Mouse (Mus musculus): ENCODE results near the gene Bbx. TPM values are rescaled to one million over a fixed set of nuclear protein-coding genes. Genes with fewer than 3 reads are reported as not detected.

Gene Bbx
- polyA plus RNA-seq, 1 experiment = 0.89 TPM

DNA sequence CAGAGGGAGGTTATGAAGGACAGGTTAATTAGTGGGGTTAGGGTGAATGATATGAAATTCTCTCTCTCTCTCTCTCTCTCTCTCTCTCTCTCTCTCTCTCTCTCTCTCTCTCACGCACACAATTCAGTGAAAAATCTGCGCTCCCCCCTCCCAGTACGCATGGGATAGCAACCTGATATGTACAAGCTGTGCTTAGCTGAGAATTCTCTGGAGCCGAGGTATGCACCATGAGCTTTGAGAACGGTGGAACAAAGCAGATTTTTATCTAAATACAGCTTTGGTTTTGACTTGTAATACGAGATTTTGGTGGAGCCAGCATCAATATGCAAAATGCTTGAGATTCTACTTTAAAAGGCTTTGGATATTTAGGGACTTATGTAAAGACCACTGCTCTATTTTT, 243.1 kb downstream of the Bbx start:
- H3K36me3 ChIP-seq (replicated peaks; ENCODE audit: low read length) = peaks cover 18% of the 10 kb centered on the region
- H3K4me1 ChIP-seq = peaks cover 13% of the 10 kb centered on the region
- H3K9me3 ChIP-seq = no peaks in the 10 kb centered on the region
- H3K4me3 ChIP-seq (replicated peaks) = no peak overlapping the region
- H3K27me3 ChIP-seq (replicated peaks) = no peaks in the 10 kb centered on the region
- TF ChIP-seq GATA1 (IDR thresholded peaks at IDR 0.05; ENCODE audit: borderline replicate concordance, low read length) = no peak
- TF ChIP-seq FLI1 (IDR thresholded peaks at IDR 0.05; ENCODE audit: low read length) = no peak

DNA sequence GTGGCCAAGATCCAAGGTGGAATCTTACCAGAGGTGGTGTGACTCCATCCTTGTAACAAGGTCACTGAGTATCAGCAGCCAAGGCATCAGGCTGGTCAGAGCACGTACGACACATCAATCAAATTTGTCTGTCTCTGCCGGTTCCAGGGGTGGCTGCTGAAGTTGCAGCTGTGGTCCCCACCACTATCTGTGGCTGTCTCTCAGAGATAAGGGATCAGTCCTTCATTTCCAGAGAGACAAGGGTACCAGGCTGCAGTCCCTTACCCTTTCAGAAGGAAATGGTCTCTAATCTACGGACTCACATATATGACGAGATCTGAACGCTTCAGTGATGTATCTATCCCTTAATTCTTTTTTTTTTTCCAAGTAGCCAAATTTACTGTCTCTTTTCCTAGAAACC, 245.6 kb downstream of the Bbx start:
- no peaks in the 10 kb centered on the region for H3K27me3 ChIP-seq (replicated peaks)
- H3K36me3 ChIP-seq (replicated peaks; ENCODE audit: low read length) = no peaks in the 10 kb centered on the region
- no peaks in the 10 kb centered on the region for H3K9me3 ChIP-seq
- peaks cover 16% of the 10 kb centered on the region for H3K4me1 ChIP-seq
- TF ChIP-seq GATA1 (IDR thresholded peaks at IDR 0.05; ENCODE audit: borderline replicate concordance, low read length) (no peak), FLI1 (IDR thresholded peaks at IDR 0.05; ENCODE audit: low read length) (no peak)
- no peak overlapping the region for H3K4me3 ChIP-seq (replicated peaks)

GRCm38 (mm10) chr16:50185041-50185440, 247.1 kb downstream of the Bbx start:
- H3K4me1 ChIP-seq = peaks cover 16% of the 10 kb centered on the region
- H3K9me3 ChIP-seq = no peaks in the 10 kb centered on the region
- no peak for TF ChIP-seq FLI1 (IDR thresholded peaks at IDR 0.05; ENCODE audit: low read length)
- TF ChIP-seq GATA1 (IDR thresholded peaks at IDR 0.05; ENCODE audit: borderline replicate concordance, low read length) = no peak
- H3K4me3 ChIP-seq (replicated peaks) = no peak overlapping the region
- no peaks in the 10 kb centered on the region for H3K27me3 ChIP-seq (replicated peaks)
- no peaks in the 10 kb centered on the region for H3K36me3 ChIP-seq (replicated peaks; ENCODE audit: low read length)

GRCm38 (mm10) chr16:50182988-50183387, 249.2 kb downstream of the Bbx start:
- no peaks in the 10 kb centered on the region for H3K36me3 ChIP-seq (replicated peaks; ENCODE audit: low read length)
- peaks cover 10% of the 10 kb centered on the region for H3K4me1 ChIP-seq
- H3K27me3 ChIP-seq (replicated peaks) = no peaks in the 10 kb centered on the region
- no peak overlapping the region for H3K4me3 ChIP-seq (replicated peaks)
- no peak for TF ChIP-seq GATA1 (IDR thresholded peaks at IDR 0.05; ENCODE audit: borderline replicate concordance, low read length)
- TF ChIP-seq FLI1 (IDR thresholded peaks at IDR 0.05; ENCODE audit: low read length) = no peak
- H3K9me3 ChIP-seq = no peaks in the 10 kb centered on the region

- H3K4me1 ChIP-seq = peaks cover 10% of the 10 kb centered on the region
- H3K36me3 ChIP-seq (replicated peaks; ENCODE audit: low read length) = no peaks in the 10 kb centered on the region
- no peaks in the 10 kb centered on the region for H3K9me3 ChIP-seq
- TF ChIP-seq GATA1 (IDR thresholded peaks at IDR 0.05; ENCODE audit: borderline replicate concordance, low read length) (no peak), FLI1 (IDR thresholded peaks at IDR 0.05; ENCODE audit: low read length) (no peak)
- H3K27me3 ChIP-seq (replicated peaks) = no peaks in the 10 kb centered on the region
- no peak overlapping the region for H3K4me3 ChIP-seq (replicated peaks)
Observed at GRCm38 (mm10) chr16:50182561-50182960, 249.6 kb downstream of the Bbx start.

DNA sequence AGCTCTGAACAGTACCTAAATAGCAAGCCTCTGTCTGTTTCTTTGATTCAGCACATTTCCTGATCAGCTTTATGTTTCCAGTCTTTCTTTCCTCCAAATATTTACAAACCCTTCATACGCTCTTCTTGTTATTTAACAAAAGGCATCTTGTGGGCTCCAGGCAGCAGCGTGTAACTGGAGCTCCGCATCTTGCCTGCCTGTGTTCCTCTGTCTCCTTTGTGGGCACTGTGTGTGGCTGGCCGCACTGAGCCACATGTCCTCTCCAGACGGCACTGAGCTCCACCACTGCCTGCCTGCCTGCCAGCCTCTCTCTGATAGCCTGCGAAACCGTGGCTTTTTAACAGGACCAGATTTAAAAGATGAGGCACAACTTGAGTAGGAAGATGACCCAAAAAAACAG, 259.4 kb downstream of the Bbx start:
- Histone ChIP-seq H3K27me3 (replicated peaks) (no peaks in the 10 kb centered on the region), H3K36me3 (replicated peaks; ENCODE audit: low read length) (no peaks in the 10 kb centered on the region), H3K4me1 (no peaks in the 10 kb centered on the region; the same call in 1 of the 2 replicates), H3K4me3 (replicated peaks) (no peak overlapping the region), H3K9me3 (peaks cover 6% of the 10 kb centered on the region; the same call in 1 of the 2 replicates)
- TF ChIP-seq GATA1 (IDR thresholded peaks at IDR 0.05; ENCODE audit: borderline replicate concordance, low read length) (no peak), FLI1 (IDR thresholded peaks at IDR 0.05; ENCODE audit: low read length) (no peak)

- TF ChIP-seq GATA1 (IDR thresholded peaks at IDR 0.05; ENCODE audit: borderline replicate concordance, low read length) (no peak), FLI1 (IDR thresholded peaks at IDR 0.05; ENCODE audit: low read length) (no peak)
- Histone ChIP-seq H3K9me3 (peaks cover 6% of the 10 kb centered on the region; the same call in 1 of the 2 replicates), H3K27me3 (replicated peaks) (peaks cover 2% of the 10 kb centered on the region), H3K4me3 (replicated peaks) (no peak overlapping the region), H3K36me3 (replicated peaks; ENCODE audit: low read length) (no peaks in the 10 kb centered on the region), H3K4me1 (no peaks in the 10 kb centered on the region; the same call in 1 of the 2 replicates)
Observed at GRCm38 (mm10) chr16:50170812-50171211, 261.4 kb downstream of the Bbx start.

- Histone ChIP-seq H3K9me3 (peaks cover 6% of the 10 kb centered on the region; the same call in 1 of the 2 replicates), H3K4me1 (no peaks in the 10 kb centered on the region; the same call in 1 of the 2 replicates), H3K27me3 (replicated peaks) (peaks cover 5% of the 10 kb centered on the region), H3K36me3 (replicated peaks; ENCODE audit: low read length) (no peaks in the 10 kb centered on the region), H3K4me3 (replicated peaks) (no peak overlapping the region)
- TF ChIP-seq GATA1 (IDR thresholded peaks at IDR 0.05; ENCODE audit: borderline replicate concordance, low read length) (no peak), FLI1 (IDR thresholded peaks at IDR 0.05; ENCODE audit: low read length) (no peak)
Observed at GRCm38 (mm10) chr16:50167983-50168299, 264.2 kb downstream of the Bbx start.

- Histone ChIP-seq H3K9me3 (peaks cover 6% of the 10 kb centered on the region; the same call in 1 of the 2 replicates), H3K27me3 (replicated peaks) (peaks cover 5% of the 10 kb centered on the region), H3K4me3 (replicated peaks) (no peak overlapping the region), H3K36me3 (replicated peaks; ENCODE audit: low read length) (no peaks in the 10 kb centered on the region), H3K4me1 (no peaks in the 10 kb centered on the region; the same call in 1 of the 2 replicates)
- TF ChIP-seq GATA1 (IDR thresholded peaks at IDR 0.05; ENCODE audit: borderline replicate concordance, low read length) (no peak), FLI1 (IDR thresholded peaks at IDR 0.05; ENCODE audit: low read length) (no peak)
Observed at GRCm38 (mm10) chr16:50167231-50167982, 264.8 kb downstream of the Bbx start.

DNA sequence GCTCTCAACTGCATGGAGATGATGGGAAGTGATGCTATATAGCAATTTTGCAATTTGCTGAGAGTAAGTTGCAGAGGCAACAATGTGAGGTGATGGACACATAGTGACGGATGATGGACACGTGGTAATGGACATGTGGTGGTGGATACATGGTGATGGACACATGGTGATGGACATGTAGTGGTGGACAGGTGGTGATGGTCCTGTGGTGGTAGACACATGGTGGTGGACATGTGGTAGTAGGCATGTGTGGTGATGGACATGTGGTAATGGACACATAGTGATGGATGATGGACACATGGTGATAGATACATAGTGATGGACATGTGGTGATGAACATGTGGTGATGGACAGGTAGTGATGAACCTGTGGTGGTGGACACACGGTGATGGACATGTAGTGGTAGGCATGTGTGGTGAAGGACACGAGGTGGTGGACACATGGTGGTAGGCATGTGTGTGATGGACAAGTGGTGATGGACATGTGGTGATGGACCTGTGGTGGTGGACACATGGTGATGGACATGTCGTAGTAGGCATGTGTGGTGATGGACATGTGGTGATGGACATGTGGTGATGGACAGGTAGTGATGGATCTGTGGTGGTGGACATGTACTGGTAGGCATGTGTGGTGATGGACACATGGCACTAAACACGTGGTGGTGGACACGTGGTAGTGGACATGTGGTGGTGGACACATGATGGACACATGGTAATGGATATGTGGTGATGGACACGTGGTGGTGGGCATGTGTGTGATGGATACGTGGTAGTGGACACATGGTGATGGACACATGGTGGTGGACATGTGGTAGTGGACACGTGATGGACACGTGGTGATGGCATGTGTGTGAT, 271.5 kb downstream of the Bbx start:
- Histone ChIP-seq H3K9me3 (peaks cover 6% of the 10 kb centered on the region; the same call in 1 of the 2 replicates), H3K27me3 (replicated peaks) (peaks cover 3% of the 10 kb centered on the region), H3K36me3 (replicated peaks; ENCODE audit: low read length) (no peaks in the 10 kb centered on the region), H3K4me1 (peaks cover 9% of the 10 kb centered on the region; the same call in 1 of the 2 replicates), H3K4me3 (replicated peaks) (peak overlapping the region; percentile 29)
- peak; percentile 1; the same call in 1 of the 3 replicates for TF ChIP-seq GATA1 (IDR thresholded peaks at IDR 0.05; ENCODE audit: borderline replicate concordance, low read length)
- no peak for TF ChIP-seq FLI1 (IDR thresholded peaks at IDR 0.05; ENCODE audit: low read length)
